Mouse (Mus musculus): ENCODE measurements at regions not wholly inside any gene's neighbourhood (a gene's known extent, or its start where the extent isn't known, plus 50 kb on each side); places are given as distances from the start of the nearest gene placed in this dataset.

- peak; percentile 63 for DNase-seq (ENCODE audit: low read depth, low spot score)
Measured at GRCm38 (mm10) chr8:90504521-90504920, 156.4 kb upstream of the Tox3 start.

GRCm38 (mm10) chr8:90503306-90503705 lies 155.2 kb upstream of the Tox3 start:
- DNase-seq (ENCODE audit: low read depth, low spot score) = peak; percentile 91

- DNase-seq (ENCODE audit: low read depth, low spot score) = peak; percentile 80
Measured at GRCm38 (mm10) chr8:90502879-90503278, 154.7 kb upstream of the Tox3 start.

- DNase-seq (ENCODE audit: low read depth, low spot score) = peak; percentile 60
Measured at GRCm38 (mm10) chr8:90499315-90499714, 151.2 kb upstream of the Tox3 start.

- DNase-seq (ENCODE audit: low read depth, low spot score) = peak; percentile 67
Measured at GRCm38 (mm10) chr8:90496658-90497163, 148.6 kb upstream of the Tox3 start.

GRCm38 (mm10) chr8:90495943-90496371 lies 147.8 kb upstream of the Tox3 start:
- peak; percentile 42 for DNase-seq (ENCODE audit: low read depth, low spot score)

- DNase-seq (ENCODE audit: low read depth, low spot score) = peak; percentile 31
Measured at GRCm38 (mm10) chr8:90492521-90493225, 144.5 kb upstream of the Tox3 start.

- DNase-seq (ENCODE audit: low read depth, low spot score) = no peak
Measured at GRCm38 (mm10) chr8:90491691-90492090, 143.5 kb upstream of the Tox3 start.

GRCm38 (mm10) chr8:90490734-90491441 lies 142.7 kb upstream of the Tox3 start:
- DNase-seq (ENCODE audit: low read depth, low spot score) = peak; percentile 67

- no peak for DNase-seq (ENCODE audit: low read depth, low spot score)
Measured at GRCm38 (mm10) chr8:90486556-90486955, 138.4 kb upstream of the Tox3 start.

- no peak for DNase-seq (ENCODE audit: low read depth, low spot score)
Measured at GRCm38 (mm10) chr8:90478149-90478548, 130.0 kb upstream of the Tox3 start.

- no peak for DNase-seq (ENCODE audit: low read depth, low spot score)
Measured at GRCm38 (mm10) chr8:90474066-90474465, 125.9 kb upstream of the Tox3 start.

- DNase-seq (ENCODE audit: low read depth, low spot score) = peak; percentile 54
Measured at GRCm38 (mm10) chr8:90470826-90471225, 122.7 kb upstream of the Tox3 start.

GRCm38 (mm10) chr8:90463708-90464107 lies 115.6 kb upstream of the Tox3 start:
- peak; percentile 18 for DNase-seq (ENCODE audit: low read depth, low spot score)

GRCm38 (mm10) chr8:90455321-90455720 lies 107.2 kb upstream of the Tox3 start:
- DNase-seq (ENCODE audit: low read depth, low spot score) = no peak

GRCm38 (mm10) chr8:90454130-90454529 lies 106.0 kb upstream of the Tox3 start:
- peak; percentile 55 for DNase-seq (ENCODE audit: low read depth, low spot score)

GRCm38 (mm10) chr8:90441058-90441851 lies 93.1 kb upstream of the Tox3 start:
- DNase-seq (ENCODE audit: low read depth, low spot score) = no peak

GRCm38 (mm10) chr8:90414021-90414420 lies 65.9 kb upstream of the Tox3 start:
- peak; percentile 31 for DNase-seq (ENCODE audit: low read depth, low spot score)
